Mouse (Mus musculus) brain, embryonic 14.5 days (tissue): Measurements from ENCODE around the gene Bcar3.

ENCODE experiments used
- CTCF ChIP-seq: fragments of 200-500 bp; IDR thresholded peaks from 2 replicates; pipeline ENCODE4 v1.5.1; 2012; ENCODE audit warnings: inconsistent platforms, mild to moderate bottlenecking, moderate library complexity, borderline replicate concordance; ENCODE audit not compliant: insufficient read depth, insufficient read length; ENCODE audit errors: extremely low read depth
- POLR2A ChIP-seq: fragments of 200-500 bp; IDR thresholded peaks from 2 replicates; pipeline ENCODE4 v1.6.1; 2012; ENCODE audit warnings: mild to moderate bottlenecking, inconsistent platforms, borderline replicate concordance; ENCODE audit not compliant: poor library complexity, insufficient read depth, insufficient read length, severe bottlenecking; ENCODE audit errors: extremely low read depth

DNA sequence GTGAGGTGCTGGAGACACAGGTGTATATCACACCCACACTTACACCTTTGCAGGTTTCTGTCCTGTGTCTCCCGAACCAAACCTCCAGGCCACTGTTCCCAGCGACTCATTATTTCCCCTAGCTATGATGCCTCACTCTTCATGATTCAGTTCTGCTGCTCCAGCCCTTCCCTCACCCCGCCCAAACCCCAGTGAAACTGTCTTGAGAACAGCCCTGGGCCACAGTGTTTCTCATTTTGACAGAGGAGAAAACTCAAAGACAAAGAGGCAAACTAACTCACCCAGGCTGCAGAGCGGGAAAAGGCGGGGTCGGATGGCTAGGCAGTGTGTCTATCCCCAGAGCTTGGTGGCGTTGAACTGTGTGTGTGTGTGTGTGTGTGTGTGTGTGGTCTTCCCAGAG is 204.6 kb downstream of the Bcar3 start:
- no peak for TF ChIP-seq POLR2A
- TF ChIP-seq CTCF = no peak
